Mouse (Mus musculus) MEL (cell line): ENCODE measurements around the gene Emilin2.
A peak's percentile ranks its signal among the peaks of the same experiment; 100 is the strongest.

Source experiments
- GATA1 ChIP-seq: IDR thresholded peaks from 2 replicates; pipeline ENCODE4 v1.6.1; 2011; ENCODE audit warnings: low read depth, low read length, improper control_type of control experiment
- TBP ChIP-seq: IDR thresholded peaks from 2 replicates; pipeline ENCODE4 v1.8.0; 2011; ENCODE audit warnings: low read depth, low read length, improper control_type of control experiment
- TCF12 ChIP-seq: IDR thresholded peaks from 2 replicates; pipeline ENCODE4 v1.6.1; 2014; ENCODE audit warnings: low read depth, mild to moderate bottlenecking, inconsistent platforms, low read length, improper control_type of control experiment, moderate library complexity
- USF1 ChIP-seq: IDR thresholded peaks from 2 replicates; pipeline ENCODE4 v1.6.1; 2014; ENCODE audit warnings: low read depth, mild to moderate bottlenecking, inconsistent platforms, low read length, improper control_type of control experiment, moderate library complexity
- ZMIZ1 ChIP-seq: IDR thresholded peaks from 2 replicates; pipeline ENCODE4 v1.6.1; 2012; ENCODE audit warnings: low read depth, mild to moderate bottlenecking, inconsistent platforms, low read length, improper control_type of control experiment, moderate library complexity

DNA sequence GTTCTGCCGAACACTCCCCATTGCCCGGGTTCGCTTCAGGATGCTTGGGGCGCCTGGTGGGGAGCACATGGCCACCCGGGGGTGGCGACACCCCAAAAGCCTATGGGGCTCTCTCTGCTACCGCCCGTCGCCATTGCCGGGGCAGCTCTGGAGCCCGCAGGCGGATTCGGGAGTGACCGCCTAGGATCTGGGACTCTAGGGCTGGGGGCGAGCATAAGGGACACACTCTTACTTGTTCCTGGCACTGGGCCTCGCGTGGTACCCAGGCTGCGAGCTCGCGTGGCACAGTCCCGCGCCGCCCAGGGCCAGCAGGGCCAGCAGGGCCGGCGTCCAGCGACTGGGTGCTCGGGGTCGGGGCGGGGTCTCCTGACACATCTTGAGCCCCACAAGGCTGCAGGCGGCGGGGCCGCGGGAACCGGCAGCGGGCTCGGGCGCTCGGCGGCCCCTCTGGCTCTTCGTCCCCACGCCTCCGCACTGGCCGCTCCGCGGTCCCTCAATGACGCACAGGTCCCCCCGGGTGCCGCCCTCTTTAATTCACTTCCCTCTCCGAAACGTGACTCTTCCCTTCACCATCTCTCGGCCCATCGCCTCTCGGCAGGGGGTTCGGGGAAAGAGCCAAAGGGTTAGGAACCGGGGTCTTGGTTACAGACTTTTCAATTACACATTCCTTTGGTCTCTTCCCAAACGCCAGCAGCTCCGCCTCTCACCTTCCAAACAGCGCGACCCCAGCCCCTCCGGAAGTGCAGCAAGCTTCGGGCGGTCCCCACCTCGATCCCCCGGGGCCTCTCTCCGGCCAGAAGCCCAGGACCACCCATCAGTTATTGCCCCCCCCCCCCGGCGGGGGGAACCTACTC lies 1.1 kb downstream of the Emilin2 start:
- TF ChIP-seq USF1 = 0 out of 2 replicates have a peak, but pooled peaks have one; percentile 6
- TF ChIP-seq TBP = peak; percentile 59
- TF ChIP-seq GATA1 = no peak
- no peak for TF ChIP-seq ZMIZ1
- no peak for TF ChIP-seq TCF12
